ENCODE assay signal across 20 mouse cellular contexts in genomic region chr8:91505411-91505954, GRCm38 (mm10).
DNase-seq lines count a peak whose midpoint lies in the region; ATAC-seq and TF ChIP-seq lines count a peak whose summit lies in the region.
"Had no signal": no experiment of that assay in that cellular context is flagged by ENCODE, and none has a peak within 500 bp of the region (broad histone marks: within the 10 kb centered on the region; RNA-seq: fewer than 3 reads in every experiment).

No protein-coding gene starts in this region.

- DNase-seq in kidney, adult 2 months = no peak
- no peak for DNase-seq in kidney, postnatal 14 days
- DNase-seq in midbrain, embryonic 10.5 days (ENCODE audit: low spot score) = no peak
- no peak for DNase-seq in midbrain, postnatal 0 days (ENCODE audit: low spot score)
- DNase-seq in stomach, postnatal 0 days (ENCODE audit: low spot score) = peak; percentile 71
- no peak for DNase-seq in left cerebral cortex, postnatal 10 days (ENCODE audit: extremely low spot score in 1 of 2, low spot score in 2 of 2)
- no peak for DNase-seq in thymus, postnatal 10 days (ENCODE audit: low spot score in 2 of 2)
- DNase-seq: embryo, embryonic 11 days; liver, postnatal 0 days; right cerebral cortex, postnatal 25 days; thymus, postnatal 25 days had no signal

- no peaks in the 10 kb centered on the region for H3K9me3 ChIP-seq in midbrain, embryonic 10.5 days (replicated peaks)
- no peaks in the 10 kb centered on the region for H3K9me3 ChIP-seq in midbrain, postnatal 0 days (ENCODE audit: low read length)
- no peaks in the 10 kb centered on the region for H3K9me3 ChIP-seq in intestine, postnatal 0 days (ENCODE audit: control insufficient read depth)
- H3K9me3 ChIP-seq in stomach, postnatal 0 days (ENCODE audit: control insufficient read depth, low read length) = no peaks in the 10 kb centered on the region
- H3K9me3 ChIP-seq: embryonic facial prominence, embryonic 13.5 days; forebrain, embryonic 12.5 days; hindbrain, embryonic 15.5 days; limb, embryonic 10.5 days; midbrain, embryonic 13.5 days had no signal

- no peak overlapping the region for H3K9ac ChIP-seq in midbrain, postnatal 0 days (replicated peaks; ENCODE audit: low read length, poor library complexity, severe bottlenecking)
- no peak overlapping the region for H3K9ac ChIP-seq in intestine, postnatal 0 days (ENCODE audit: low read depth, low read length)
- H3K9ac ChIP-seq in stomach, postnatal 0 days (ENCODE audit: low read length) = no peak overlapping the region
- H3K9ac ChIP-seq: embryonic facial prominence, embryonic 13.5 days; forebrain, embryonic 12.5 days; hindbrain, embryonic 15.5 days; liver, postnatal 0 days; midbrain, embryonic 13.5 days had no signal

- H3K4me1 ChIP-seq in kidney, adult 2 months (ENCODE audit: control insufficient read depth, insufficient read depth, low read length) = peaks cover 8% of the 10 kb centered on the region
- peaks cover 76% of the 10 kb centered on the region for H3K4me1 ChIP-seq in midbrain, embryonic 10.5 days
- H3K4me1 ChIP-seq in midbrain, postnatal 0 days (ENCODE audit: insufficient read depth, low read length) = no peaks in the 10 kb centered on the region; the same call in 1 of the 2 replicates
- H3K4me1 ChIP-seq in intestine, postnatal 0 days (replicated peaks; ENCODE audit: control insufficient read depth, insufficient read depth, low read length) = peaks cover 17% of the 10 kb centered on the region
- peaks cover 21% of the 10 kb centered on the region for H3K4me1 ChIP-seq in stomach, postnatal 0 days (replicated peaks; ENCODE audit: control insufficient read depth, insufficient read depth)

- no peak overlapping the region for H3K4me3 ChIP-seq in kidney, adult 2 months (ENCODE audit: insufficient read depth, low read depth, low read length)
- H3K4me3 ChIP-seq in midbrain, embryonic 10.5 days = no peak overlapping the region
- H3K4me3 ChIP-seq in midbrain, postnatal 0 days (ENCODE audit: low read depth, low read length) = no peak overlapping the region
- no peak overlapping the region for H3K4me3 ChIP-seq in intestine, postnatal 0 days (ENCODE audit: low read depth, low read length)
- H3K4me3 ChIP-seq in stomach, postnatal 0 days (ENCODE audit: low read depth, low read length) = no peak overlapping the region
- H3K4me3 ChIP-seq: embryonic facial prominence, embryonic 13.5 days; erythroblast, embryonic 14.5 days; forebrain, embryonic 12.5 days; hindbrain, embryonic 15.5 days; limb, embryonic 10.5 days; midbrain, embryonic 13.5 days had no signal

- TF ChIP-seq EP300 in stomach, postnatal 0 days (optimal IDR thresholded peaks at IDR 0.05) = no peak

- intact Hi-C loops in left cerebral cortex, postnatal 10 days (cut with DNase I) = no loop called here

- no peak overlapping the region for H3K4me2 ChIP-seq in midbrain, postnatal 0 days (ENCODE audit: low read depth, low read length, poor library complexity, severe bottlenecking)
- peak overlapping the region; percentile 37 for H3K4me2 ChIP-seq in intestine, postnatal 0 days (replicated peaks; ENCODE audit: low read depth)
- H3K4me2 ChIP-seq in stomach, postnatal 0 days (replicated peaks; ENCODE audit: low read depth) = no peak overlapping the region
- H3K4me2 ChIP-seq: embryonic facial prominence, embryonic 13.5 days; forebrain, embryonic 12.5 days; heart, embryonic 11.5 days; hindbrain, embryonic 15.5 days; midbrain, embryonic 13.5 days had no signal

- TF ChIP-seq POLR2A in kidney, adult 2 months (IDR thresholded peaks at IDR 0.05; ENCODE audit: low read depth, low read length) = no peak

- 87% methylated on average over 8 of the region's 8 CpGs for WGBS in kidney, adult 2 months
- WGBS in midbrain, embryonic 10.5 days = 86% methylated on average over 8 of the region's 8 CpGs
- 92% methylated on average over 8 of the region's 8 CpGs for WGBS in midbrain, postnatal 0 days
- 32% methylated on average over 8 of the region's 8 CpGs for WGBS in intestine, postnatal 0 days
- 53% methylated on average over 8 of the region's 8 CpGs for WGBS in stomach, postnatal 0 days

- ATAC-seq in midbrain, postnatal 0 days (ENCODE audit: low FRiP score) = no peak
- ATAC-seq in intestine, postnatal 0 days = peak; percentile 92
- peak; percentile 97 for ATAC-seq in stomach, postnatal 0 days (ENCODE audit: low FRiP score, low TSS enrichment)
- ATAC-seq: CD4-positive, CD25-positive, alpha-beta regulatory T cell, adult 4 months; liver, postnatal 0 days; midbrain, embryonic 13.5 days had no signal

- H3K27me3 ChIP-seq in kidney, adult 2 months (replicated peaks; ENCODE audit: control insufficient read depth, insufficient read depth, low read length) = no peaks in the 10 kb centered on the region
- H3K27me3 ChIP-seq in midbrain, embryonic 10.5 days (ENCODE audit: low read depth, poor library complexity, severe bottlenecking) = peaks cover 93% of the 10 kb centered on the region
- peaks cover 2% of the 10 kb centered on the region; the same call in 1 of the 2 replicates for H3K27me3 ChIP-seq in midbrain, postnatal 0 days (ENCODE audit: insufficient read depth, low read length)
- no peaks in the 10 kb centered on the region for H3K27me3 ChIP-seq in intestine, postnatal 0 days (replicated peaks; ENCODE audit: control insufficient read depth, insufficient read depth, low read length)
- no peaks in the 10 kb centered on the region for H3K27me3 ChIP-seq in stomach, postnatal 0 days (ENCODE audit: control insufficient read depth, insufficient read depth, low read length)
- H3K27me3 ChIP-seq: embryonic facial prominence, embryonic 13.5 days had no signal

- no peaks in the 10 kb centered on the region for H3K36me3 ChIP-seq in kidney, adult 2 months (ENCODE audit: control insufficient read depth, insufficient read depth, low read length)
- H3K36me3 ChIP-seq in midbrain, embryonic 10.5 days = no peaks in the 10 kb centered on the region
- H3K36me3 ChIP-seq in midbrain, postnatal 0 days (ENCODE audit: insufficient read depth, low read length) = no peaks in the 10 kb centered on the region
- no peaks in the 10 kb centered on the region for H3K36me3 ChIP-seq in intestine, postnatal 0 days (ENCODE audit: control insufficient read depth, insufficient read depth)
- H3K36me3 ChIP-seq in stomach, postnatal 0 days (ENCODE audit: control insufficient read depth, insufficient read depth, low read length) = no peaks in the 10 kb centered on the region
- H3K36me3 ChIP-seq: embryonic facial prominence, embryonic 13.5 days; forebrain, embryonic 12.5 days; hindbrain, embryonic 15.5 days; limb, embryonic 10.5 days; midbrain, embryonic 13.5 days had no signal

- 0 out of 2 replicates have a peak overlapping the region, but pooled peaks have one; percentile 16 for H3K27ac ChIP-seq in kidney, adult 2 months (ENCODE audit: insufficient read depth, low read depth, low read length)
- H3K27ac ChIP-seq in midbrain, embryonic 10.5 days (replicated peaks) = 0 out of 2 replicates have a peak overlapping the region, but pooled peaks have one; percentile 2
- no peak overlapping the region for H3K27ac ChIP-seq in midbrain, postnatal 0 days (ENCODE audit: low read depth, low read length)
- H3K27ac ChIP-seq in intestine, postnatal 0 days (ENCODE audit: low read depth, low read length) = peak overlapping the region; percentile 62; the same call in 1 of the 2 replicates
- H3K27ac ChIP-seq in stomach, postnatal 0 days (replicated peaks) = peak overlapping the region; percentile 73
- H3K27ac ChIP-seq: embryonic facial prominence, embryonic 13.5 days; forebrain, embryonic 12.5 days; hindbrain, embryonic 15.5 days; limb, embryonic 10.5 days; midbrain, embryonic 13.5 days had no signal

- TF ChIP-seq CTCF in kidney, adult 2 months (conservative IDR thresholded peaks at IDR 0.05; ENCODE audit: insufficient read depth, insufficient read length, low read depth, low read length) = no peak
- TF ChIP-seq CTCF in midbrain, postnatal 0 days (IDR thresholded peaks at IDR 0.05) = no peak
- TF ChIP-seq CTCF in intestine, postnatal 0 days (IDR thresholded peaks at IDR 0.05; ENCODE audit: low read depth) = no peak
- TF ChIP-seq CTCF in stomach, postnatal 0 days (IDR thresholded peaks at IDR 0.05; ENCODE audit: low read depth) = no peak
